Mouse (Mus musculus) MEL (cell line): ENCODE data around the gene Add1. TPM values are rescaled to one million over a fixed set of nuclear protein-coding genes. Genes with fewer than 3 reads are reported as not detected.

ENCODE experiments used
- DNase-seq: peaks from one replicate; pipeline ENCODE4 v3.0.0; 2011; ENCODE audit warnings: low read depth, low spot score
- H3K27ac ChIP-seq: 2 replicates; pipeline ENCODE4 v1.5.1; 2012; ENCODE audit warnings: low read depth, mild to moderate bottlenecking, control low read depth, low read length, moderate library complexity; ENCODE audit not compliant: control insufficient read depth
- H3K27me3 ChIP-seq, 2 experiments: fragments of 150-350 bp in 1 of 2; sonication (generic) in 1 of 2; 2 replicates each; pipeline ENCODE4 v1.6.1; 2012; ENCODE audit warnings: low read length in 2 of 2, mild to moderate bottlenecking in 2 of 2, improper control_type of control experiment in 1 of 2, moderate library complexity in 1 of 2; ENCODE audit not compliant: insufficient read depth in 2 of 2, control insufficient read depth in 1 of 2
- H3K36me3 ChIP-seq, 2 experiments: 2 replicates each; pipeline ENCODE4 v1.6.1; 2012 to 2014; ENCODE audit warnings: low read length in 2 of 2, improper control_type of control experiment in 1 of 2, inconsistent platforms in 1 of 2, mild to moderate bottlenecking in 1 of 2; ENCODE audit not compliant: insufficient read depth in 2 of 2, control insufficient read depth in 1 of 2
- H3K4me1 ChIP-seq, 2 experiments: fragments of 150-350 bp in 1 of 2; sonication (generic) in 1 of 2; 2 replicates each; pipeline ENCODE4 v1.6.1; 2012; ENCODE audit warnings: low read length in 2 of 2, improper control_type of control experiment in 1 of 2, mild to moderate bottlenecking in 1 of 2; ENCODE audit not compliant: insufficient read depth in 2 of 2, control insufficient read depth in 1 of 2
- H3K4me3 ChIP-seq, 2 experiments: fragments of 150-350 bp in 1 of 2; sonication (generic) in 1 of 2; 2 replicates each; pipeline ENCODE4 v1.5.1; 2012; ENCODE audit warnings: low read depth in 2 of 2, low read length in 2 of 2, mild to moderate bottlenecking in 2 of 2, moderate library complexity in 2 of 2, control low read depth in 1 of 2, improper control_type of control experiment in 1 of 2; ENCODE audit not compliant: control insufficient read depth in 1 of 2, insufficient read depth in 1 of 2
- H3K79me2 ChIP-seq: 2 replicates; pipeline ENCODE4 v1.6.1; 2012; ENCODE audit warnings: mild to moderate bottlenecking, low read length, moderate library complexity; ENCODE audit not compliant: control insufficient read depth, poor library complexity, insufficient read depth
- H3K9ac ChIP-seq: 2 replicates; pipeline ENCODE4 v1.6.1; 2012; ENCODE audit warnings: low read depth, mild to moderate bottlenecking, control low read depth, low read length, moderate library complexity; ENCODE audit not compliant: control insufficient read depth, poor library complexity, severe bottlenecking
- H3K9me3 ChIP-seq: fragments of 150-350 bp; sonication (generic); replicated peaks from 2 replicates; pipeline ENCODE4 v1.6.1; 2012; ENCODE audit warnings: mild to moderate bottlenecking, low read length, improper control_type of control experiment, moderate library complexity; ENCODE audit not compliant: insufficient read depth
- BHLHE40 ChIP-seq: IDR thresholded peaks from 2 replicates; pipeline ENCODE4 v1.6.1; 2012; ENCODE audit warnings: low read depth, mild to moderate bottlenecking, inconsistent platforms, low read length, improper control_type of control experiment, borderline replicate concordance
- CHD1 ChIP-seq: IDR thresholded peaks from 2 replicates; pipeline ENCODE4 v1.6.1; 2012; ENCODE audit warnings: low read depth, mild to moderate bottlenecking, inconsistent platforms, low read length, improper control_type of control experiment
- CHD2 ChIP-seq: IDR thresholded peaks from 2 replicates; pipeline ENCODE4 v1.6.1; 2011; ENCODE audit warnings: low read length, improper control_type of control experiment
- CTCF ChIP-seq, 3 experiments: IDR thresholded peaks in 2 of 3; conservative IDR thresholded peaks in 1 of 3; 2 replicates each; pipeline ENCODE4 v1.5.1; 2011 to 2012; ENCODE audit warnings: low read length in 3 of 3, low read depth in 2 of 3, mild to moderate bottlenecking in 2 of 3, improper control_type of control experiment in 1 of 3, inconsistent platforms in 1 of 3, mixed read lengths in 1 of 3, moderate library complexity in 1 of 3; ENCODE audit not compliant: control insufficient read depth in 1 of 3, insufficient read depth in 1 of 3, poor library complexity in 1 of 3, severe bottlenecking in 1 of 3
- E2F4 ChIP-seq: IDR thresholded peaks from 2 replicates; pipeline ENCODE4 v1.6.1; 2011; ENCODE audit warnings: low read depth, low read length, improper control_type of control experiment, borderline replicate concordance
- EP300 ChIP-seq, 2 experiments: IDR thresholded peaks; 2 replicates each; pipeline ENCODE4 v1.6.1; 2011; ENCODE audit warnings: improper control_type of control experiment in 2 of 2, low read length in 2 of 2, low read depth in 1 of 2, mild to moderate bottlenecking in 1 of 2
- GABPA ChIP-seq: IDR thresholded peaks from 2 replicates; pipeline ENCODE4 v1.6.1; 2012; ENCODE audit warnings: low read depth, mild to moderate bottlenecking, inconsistent platforms, low read length, improper control_type of control experiment, moderate library complexity
- GATA1 ChIP-seq: IDR thresholded peaks from 2 replicates; pipeline ENCODE4 v1.6.1; 2011; ENCODE audit warnings: low read depth, low read length, improper control_type of control experiment
- HCFC1 ChIP-seq: IDR thresholded peaks from 2 replicates; pipeline ENCODE4 v1.6.1; 2012; ENCODE audit warnings: low read depth, mild to moderate bottlenecking, inconsistent platforms, low read length, improper control_type of control experiment, moderate library complexity
- JUND ChIP-seq: IDR thresholded peaks from 2 replicates; pipeline ENCODE4 v1.6.1; 2011; ENCODE audit warnings: low read depth, mild to moderate bottlenecking, improper control_type of control experiment, low read length
- KAT2A ChIP-seq: conservative IDR thresholded peaks from 2 replicates; pipeline ENCODE4 v1.6.1; 2012; ENCODE audit warnings: low read depth, low read length, improper control_type of control experiment, inconsistent platforms
- MXI1 ChIP-seq: IDR thresholded peaks from 2 replicates; pipeline ENCODE4 v1.6.1; 2011; ENCODE audit warnings: mild to moderate bottlenecking, low read depth, low read length, improper control_type of control experiment
- NELFE ChIP-seq: IDR thresholded peaks from 2 replicates; pipeline ENCODE4 v1.6.1; 2011; ENCODE audit warnings: low read depth, low read length, improper control_type of control experiment
- POLR2A ChIP-seq, 2 experiments: IDR thresholded peaks; 2 replicates each; pipeline ENCODE4 v1.6.1; 2011 to 2012; ENCODE audit warnings: low read length in 2 of 2, mild to moderate bottlenecking in 2 of 2, control low read depth in 1 of 2, improper control_type of control experiment in 1 of 2, low read depth in 1 of 2, moderate library complexity in 1 of 2; ENCODE audit not compliant: control insufficient read depth in 1 of 2, insufficient read depth in 1 of 2, poor library complexity in 1 of 2
- POLR2AphosphoS2 ChIP-seq: IDR thresholded peaks from 2 replicates; pipeline ENCODE4 v1.6.1; 2011; ENCODE audit warnings: low read length, improper control_type of control experiment
- POLR2AphosphoS5 ChIP-seq: IDR thresholded peaks from 2 replicates; pipeline ENCODE4 v1.6.1; 2012; ENCODE audit warnings: low read depth, borderline replicate concordance, mild to moderate bottlenecking, inconsistent platforms, low read length, moderate library complexity, mixed read lengths
- SIN3A ChIP-seq: IDR thresholded peaks from 2 replicates; pipeline ENCODE4 v1.6.1; 2012; ENCODE audit warnings: low read length, improper control_type of control experiment, inconsistent platforms
- TBP ChIP-seq: IDR thresholded peaks from 2 replicates; pipeline ENCODE4 v1.8.0; 2011; ENCODE audit warnings: low read depth, low read length, improper control_type of control experiment
- TCF12 ChIP-seq: IDR thresholded peaks from 2 replicates; pipeline ENCODE4 v1.6.1; 2014; ENCODE audit warnings: low read depth, mild to moderate bottlenecking, inconsistent platforms, low read length, improper control_type of control experiment, moderate library complexity
- UBTF ChIP-seq: IDR thresholded peaks from 2 replicates; pipeline ENCODE4 v1.6.1; 2012; ENCODE audit warnings: low read depth, mild to moderate bottlenecking, inconsistent platforms, low read length, improper control_type of control experiment, moderate library complexity, borderline replicate concordance; ENCODE audit not compliant: insufficient read depth
- ZC3H11A ChIP-seq: IDR thresholded peaks from 2 replicates; pipeline ENCODE4 v1.6.1; 2012; ENCODE audit warnings: low read depth, mild to moderate bottlenecking, inconsistent platforms, low read length, improper control_type of control experiment
- ZKSCAN1 ChIP-seq: IDR thresholded peaks from 2 replicates; pipeline ENCODE4 v1.6.1; 2012; ENCODE audit warnings: low read depth, mild to moderate bottlenecking, inconsistent platforms, low read length, improper control_type of control experiment, moderate library complexity
- ZNF384 ChIP-seq: IDR thresholded peaks from 2 replicates; pipeline ENCODE4 v1.6.1; 2012; ENCODE audit warnings: low read depth, mild to moderate bottlenecking, inconsistent platforms, low read length, improper control_type of control experiment
- polyA plus RNA-seq, 2 experiments: library from polyadenylated mRNA; stranded (reverse) in 1 of 2; unstranded in 1 of 2; fragments of >175 nt in 1 of 2; fragments of >200 nt in 1 of 2; gene quantifications; 2 replicates each; pipeline versions ENCODE4 v1.2.1 to v1.2.4; 2012; ENCODE audit warnings: low replicate concordance in 2 of 2, low read depth in 1 of 2; ENCODE audit not compliant: insufficient read length in 2 of 2, insufficient read depth in 1 of 2, missing spikeins in 1 of 2
- total RNA-seq: library from RNA; depleted of rRNA; stranded (reverse); fragments of 300-350 nt; gene quantifications from 2 replicates; pipeline ENCODE4 v1.2.3, GENCODE M21; 2012

Add1 gene
- total and polyA plus RNA-seq, 3 experiments: 79.3 to 127 TPM; not detected in 1

- H3K27ac ChIP-seq: no peak overlapping the region
- DNase-seq: no peak
- peaks cover 6 to 13% of the 10 kb centered on the region in 2 experiments; a peak in 3 of 4 replicates for H3K4me1 ChIP-seq
- no peak for TF ChIP-seq NELFE
- TF ChIP-seq KAT2A: no peak
- TF ChIP-seq ZNF384: no peak
- no peak for TF ChIP-seq GATA1
- TF ChIP-seq MXI1: no peak
- TF ChIP-seq SIN3A: no peak
- no peaks in the 10 kb centered on the region for H3K9me3 ChIP-seq
- no peak overlapping the region for H3K4me3 ChIP-seq
- no peaks in the 10 kb centered on the region for H3K27me3 ChIP-seq
- H3K9ac ChIP-seq: no peak overlapping the region
- H3K79me2 ChIP-seq: no peaks in the 10 kb centered on the region
- H3K36me3 ChIP-seq: peaks cover 0 to 7% of the 10 kb centered on the region in 2 experiments; a peak in 1 of 4 replicates
Measured at GRCm38 (mm10) chr5:34539121-34539520, 34.3 kb upstream of the Add1 start.

- H3K9ac ChIP-seq: no peak overlapping the region
- H3K36me3 ChIP-seq: peaks cover 0 to 7% of the 10 kb centered on the region in 2 experiments; a peak in 1 of 4 replicates
- peaks cover 10 to 17% of the 10 kb centered on the region in 2 experiments for H3K4me1 ChIP-seq
- no peaks in the 10 kb centered on the region for H3K27me3 ChIP-seq
- H3K4me3 ChIP-seq: no peak overlapping the region
- no peak for DNase-seq
- H3K27ac ChIP-seq: no peak overlapping the region
- H3K79me2 ChIP-seq: no peaks in the 10 kb centered on the region
- TF ChIP-seq HCFC1 (no peak), POLR2AphosphoS2 (no peak), POLR2AphosphoS5 (no peak), TBP (no peak), JUND (no peak), GATA1 (no peak), CHD2 (no peak), ZKSCAN1 (no peak), CHD1 (no peak), E2F4 (no peak), EP300 (IDR thresholded peaks at IDR 0.05; ENCODE audit: low read depth in 1 of 2, low read length in 2 of 2) (no peak), TCF12 (no peak), NELFE (no peak), CTCF (IDR thresholded peaks at IDR 0.05 in 2 of 3, conservative IDR thresholded peaks at IDR 0.05 in 1 of 3; ENCODE audit: control insufficient read depth in 1 of 3, insufficient read depth in 1 of 3, low read depth in 2 of 3, low read length in 3 of 3, poor library complexity in 1 of 3, severe bottlenecking in 1 of 3) (no peak), POLR2A (IDR thresholded peaks at IDR 0.05; ENCODE audit: control insufficient read depth in 1 of 2, insufficient read depth in 1 of 2, low read depth in 1 of 2, low read length in 2 of 2, poor library complexity in 1 of 2) (no peak), ZC3H11A (no peak), GABPA (no peak), BHLHE40 (no peak), UBTF (no peak)
- H3K9me3 ChIP-seq: no peaks in the 10 kb centered on the region
Measured at GRCm38 (mm10) chr5:34542166-34542565, 31.3 kb upstream of the Add1 start.
